Mouse (Mus musculus) brain, embryonic 14.5 days (tissue): ENCODE data around the gene Ninj2.

Experiments used
- CTCF ChIP-seq: fragments of 200-500 bp; IDR thresholded peaks from 2 replicates; pipeline ENCODE4 v1.5.1; 2012; ENCODE audit warnings: inconsistent platforms, mild to moderate bottlenecking, moderate library complexity, borderline replicate concordance; ENCODE audit not compliant: insufficient read depth, insufficient read length; ENCODE audit errors: extremely low read depth
- POLR2A ChIP-seq: fragments of 200-500 bp; IDR thresholded peaks from 2 replicates; pipeline ENCODE4 v1.6.1; 2012; ENCODE audit warnings: mild to moderate bottlenecking, inconsistent platforms, borderline replicate concordance; ENCODE audit not compliant: poor library complexity, insufficient read depth, insufficient read length, severe bottlenecking; ENCODE audit errors: extremely low read depth

DNA sequence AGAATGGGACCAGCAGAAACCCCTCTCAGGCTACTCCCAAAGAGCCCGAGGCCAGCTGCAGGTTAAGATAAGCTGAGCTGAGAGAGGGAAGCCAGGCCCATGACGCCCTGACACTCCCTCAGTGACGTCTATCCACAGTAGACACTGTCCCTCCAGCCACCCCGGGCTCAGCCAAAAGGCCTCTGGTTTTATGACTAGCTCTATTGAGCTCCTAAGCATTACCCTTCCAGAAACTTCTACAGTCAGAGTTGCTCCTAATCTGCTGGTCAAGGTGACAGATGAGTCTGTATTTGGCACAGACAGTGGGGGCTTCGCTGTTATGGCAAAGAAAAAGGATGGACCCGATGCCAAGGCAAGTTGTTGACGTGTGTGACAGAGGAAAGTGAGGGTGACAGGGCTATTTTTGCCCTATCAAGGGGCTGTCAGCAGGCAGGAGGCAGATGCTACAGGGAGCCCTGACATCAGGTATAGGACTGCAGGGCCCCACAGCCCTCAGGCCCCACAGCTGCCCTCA, 81.5 kb downstream of the Ninj2 start:
- TF ChIP-seq POLR2A = no peak
- no peak for TF ChIP-seq CTCF
